Mouse (Mus musculus) cerebellum, postnatal 10 days (tissue): ENCODE data around the gene Mlkl.
"Not testable (repeated sequence)": the region's sequence is repeated elsewhere in the genome, so short reads cannot be mapped to it uniquely, and the experiment has no call there.

ENCODE experiments used
- DNase-seq, 2 experiments: peaks; one replicate each; pipeline ENCODE4 v3.0.0; 2021; ENCODE audit warnings: mixed read lengths in 2 of 2

The Mlkl gene

GRCm38 (mm10) chr8:111312758-111313162, 25.2 kb downstream of the Mlkl start:
- DNase-seq = no peak

- not testable (repeated sequence) for DNase-seq
These were observed 28.0 kb downstream of the Mlkl start for GRCm38 (mm10) chr8:111310006-111310405.

- peak; percentile 29 to 52 for DNase-seq
These were observed 32.8 kb downstream of the Mlkl start for GRCm38 (mm10) chr8:111305031-111305730.

GRCm38 (mm10) chr8:111304359-111304758, 33.6 kb downstream of the Mlkl start:
- DNase-seq = no peak

- DNase-seq = not testable (repeated sequence)
These were observed 34.7 kb downstream of the Mlkl start for GRCm38 (mm10) chr8:111303076-111303803.

GRCm38 (mm10) chr8:111300597-111301546, 37.1 kb downstream of the Mlkl start:
- peak; percentile 21 to 25 for DNase-seq

- peak; percentile 95 to 97 for DNase-seq
These were observed 38.0 kb downstream of the Mlkl start, which contains the start of gene Rfwd3 for GRCm38 (mm10) chr8:111299821-111300568. Gene Rfwd3, minus strand, starts transcription at chr8:111300222.

GRCm38 (mm10) chr8:111299363-111299820, 38.6 kb downstream of the Mlkl start:
- peak; percentile 67 for DNase-seq

- peak; percentile 64 to 69 for DNase-seq
These were observed 40.0 kb downstream of the Mlkl start for GRCm38 (mm10) chr8:111298011-111298410.

GRCm38 (mm10) chr8:111291733-111292132, 46.2 kb downstream of the Mlkl start:
- no peak for DNase-seq

- DNase-seq = no peak
These were observed 47.4 kb downstream of the Mlkl start for GRCm38 (mm10) chr8:111290586-111290985.

GRCm38 (mm10) chr8:111285603-111286002, 52.4 kb downstream of the Mlkl start:
- peak in 1 of 2 experiments; percentile 12 for DNase-seq

- no peak for DNase-seq
These were observed 55.9 kb downstream of the Mlkl start for GRCm38 (mm10) chr8:111282093-111282492.

- DNase-seq = no peak
These were observed 69.7 kb downstream of the Mlkl start for GRCm38 (mm10) chr8:111268277-111268676.

- not testable (repeated sequence) for DNase-seq
These were observed 71.8 kb downstream of the Mlkl start for GRCm38 (mm10) chr8:111266161-111266560.

- DNase-seq = no peak
These were observed 73.2 kb downstream of the Mlkl start for GRCm38 (mm10) chr8:111264693-111265220.

- DNase-seq = peak; percentile 64 to 67
These were observed 76.0 kb downstream of the Mlkl start for GRCm38 (mm10) chr8:111261981-111262381.
